Mouse (Mus musculus) bone marrow, adult 2 months (tissue): ENCODE measurements at regions not wholly inside any gene's neighbourhood (a gene's known extent, or its start where the extent isn't known, plus 50 kb on each side); places are given as distances from the start of the nearest gene placed in this dataset.

Source experiments
- CTCF ChIP-seq: fragments of 200-500 bp; IDR thresholded peaks from 2 replicates; pipeline ENCODE4 v1.5.1; 2011; ENCODE audit warnings: low read length, control low read depth; ENCODE audit not compliant: control insufficient read depth, insufficient read depth
- POLR2A ChIP-seq: fragments of 200-500 bp; IDR thresholded peaks from 2 replicates; pipeline ENCODE4 v1.6.1; 2011; ENCODE audit warnings: low read depth, mild to moderate bottlenecking, control low read depth, low read length, borderline replicate concordance; ENCODE audit not compliant: control insufficient read depth

DNA sequence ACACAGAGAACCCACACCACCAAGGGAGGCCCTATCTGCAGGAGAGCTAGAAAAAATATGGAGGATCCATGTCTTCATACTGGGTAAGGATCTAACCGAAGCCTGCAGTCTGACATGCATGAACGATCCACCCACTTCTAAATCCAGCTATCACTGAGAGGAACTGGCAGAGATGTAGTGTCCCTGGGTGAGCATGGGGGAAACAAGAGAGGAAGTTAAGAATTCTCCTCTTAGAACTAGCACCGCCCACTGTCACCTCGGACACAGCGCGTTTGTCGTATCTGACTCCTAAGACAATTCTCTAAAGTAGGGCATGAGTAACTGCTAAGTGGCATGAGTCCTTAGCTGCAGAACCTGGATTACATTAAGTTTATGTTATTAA is 112.8 kb upstream of the Azi2 start:
- TF ChIP-seq POLR2A (no peak), CTCF (no peak)
